Mouse (Mus musculus) lung, postnatal 10 days (tissue): Measurements from ENCODE around the gene Msrb1.
A peak's percentile ranks its signal among the peaks of the same experiment; 100 is the strongest.

Source experiments
- DNase-seq: peaks from one replicate; pipeline ENCODE4 v3.0.0; 2021

The Msrb1 gene

GRCm38 (mm10) chr17:24745526-24746497, 9.4 kb downstream of the Msrb1 start:
- peak; percentile 91 for DNase-seq

DNA sequence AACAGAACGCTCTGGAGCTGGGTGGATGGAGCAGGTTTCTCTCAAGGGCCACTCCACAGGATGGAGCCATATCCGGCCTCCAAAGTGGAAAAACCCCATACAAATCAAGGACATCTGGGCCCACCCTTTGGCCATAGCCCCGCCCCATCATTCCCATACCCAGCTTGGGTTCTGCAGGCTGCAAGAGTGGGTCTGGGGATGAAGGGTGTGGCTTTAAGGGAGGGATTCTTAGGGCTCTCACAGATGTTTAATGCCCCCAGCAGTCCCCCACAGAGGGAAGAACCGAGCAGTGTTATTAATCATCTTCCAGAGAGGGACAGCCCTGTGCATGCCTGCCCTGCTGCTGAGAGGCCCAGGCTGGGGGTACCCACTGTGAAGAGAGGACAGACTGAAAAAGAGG, 10.5 kb downstream of the Msrb1 start:
- no peak for DNase-seq

GRCm38 (mm10) chr17:24751528-24751927, 15.1 kb downstream of the Msrb1 start:
- no peak for DNase-seq

- no peak for DNase-seq
Observed at GRCm38 (mm10) chr17:24752415-24753394, 16.3 kb downstream of the Msrb1 start, which contains the start of gene Hs3st6. Gene Hs3st6 (plus strand): TSS chr17:24752988.

- no peak for DNase-seq
Observed at GRCm38 (mm10) chr17:24757394-24757793, 21.0 kb downstream of the Msrb1 start.

- peak; percentile 51 for DNase-seq
Observed at GRCm38 (mm10) chr17:24761121-24761520, 24.7 kb downstream of the Msrb1 start.

GRCm38 (mm10) chr17:24765016-24765905, 28.8 kb downstream of the Msrb1 start:
- peak; percentile 54 for DNase-seq

DNA sequence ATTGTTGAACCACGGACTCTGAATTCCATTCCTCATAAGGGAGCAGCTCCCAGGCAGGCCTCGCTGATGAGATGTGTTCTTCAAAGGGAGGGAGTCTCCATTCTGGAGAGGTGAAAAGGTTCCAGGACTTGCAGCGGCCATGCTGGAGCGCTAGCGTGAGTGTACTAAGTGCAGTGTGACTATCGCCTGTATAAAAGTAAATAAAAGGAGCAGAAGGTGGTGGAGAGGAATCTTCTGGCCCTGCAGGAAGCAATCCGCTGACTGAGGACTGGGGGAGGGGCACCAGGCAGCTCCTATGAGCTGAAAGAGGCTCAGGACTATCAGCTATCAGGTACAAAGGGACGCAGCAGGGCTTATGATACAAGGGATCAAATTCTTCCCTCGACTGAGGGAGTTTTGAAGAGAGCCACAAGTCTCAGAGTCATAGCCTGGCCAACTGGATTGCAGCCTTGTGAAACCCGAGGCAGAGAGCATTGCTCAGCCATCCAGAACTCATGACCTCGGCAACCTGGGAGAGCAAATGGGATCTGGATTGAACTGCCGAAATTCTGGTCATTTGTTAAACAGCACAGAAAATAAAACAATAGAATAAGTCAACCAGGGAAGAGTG, 29.9 kb downstream of the Msrb1 start:
- DNase-seq, result no peak

GRCm38 (mm10) chr17:24769146-24769545, 32.7 kb downstream of the Msrb1 start:
- DNase-seq, result no peak

DNA sequence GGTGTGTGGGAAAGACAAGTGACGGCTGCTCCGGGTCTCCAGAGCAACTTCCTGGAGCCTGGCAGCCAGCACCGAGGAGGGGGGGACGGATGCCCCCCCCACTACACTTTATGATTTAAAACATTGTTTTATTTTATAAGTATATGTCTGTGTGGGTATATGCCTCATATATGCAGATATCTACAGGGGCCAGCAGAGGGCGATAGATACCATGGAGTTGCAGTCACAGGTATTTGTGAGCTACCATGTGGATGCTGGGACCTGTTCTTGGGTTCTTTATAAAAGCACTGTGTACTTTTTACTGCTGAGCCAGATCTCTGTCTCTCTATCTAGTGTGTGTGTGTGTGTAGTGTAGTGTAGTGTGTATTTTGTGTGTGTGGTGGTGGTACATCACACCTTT, 36.8 kb downstream of the Msrb1 start:
- DNase-seq, result no peak

DNA sequence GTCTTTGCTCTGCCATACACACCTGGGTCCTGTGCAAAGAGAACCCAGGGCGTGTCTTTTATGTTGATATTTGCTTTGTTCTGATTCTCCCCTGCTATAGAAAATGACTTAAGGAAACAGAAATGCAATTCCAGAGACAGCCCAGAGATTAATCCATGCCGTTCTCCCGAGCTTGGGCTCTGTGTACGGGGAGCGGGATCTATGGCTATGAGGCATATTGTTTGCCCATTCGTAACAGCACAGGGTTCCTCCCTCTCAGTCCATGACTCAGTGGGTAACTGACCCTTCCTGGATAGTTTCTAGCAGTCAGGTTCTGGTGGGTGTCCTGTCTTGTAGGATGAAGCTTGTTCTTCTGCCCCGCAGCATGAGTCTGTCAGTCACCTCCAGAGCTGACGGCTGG, 38.7 kb downstream of the Msrb1 start:
- no peak for DNase-seq

DNA sequence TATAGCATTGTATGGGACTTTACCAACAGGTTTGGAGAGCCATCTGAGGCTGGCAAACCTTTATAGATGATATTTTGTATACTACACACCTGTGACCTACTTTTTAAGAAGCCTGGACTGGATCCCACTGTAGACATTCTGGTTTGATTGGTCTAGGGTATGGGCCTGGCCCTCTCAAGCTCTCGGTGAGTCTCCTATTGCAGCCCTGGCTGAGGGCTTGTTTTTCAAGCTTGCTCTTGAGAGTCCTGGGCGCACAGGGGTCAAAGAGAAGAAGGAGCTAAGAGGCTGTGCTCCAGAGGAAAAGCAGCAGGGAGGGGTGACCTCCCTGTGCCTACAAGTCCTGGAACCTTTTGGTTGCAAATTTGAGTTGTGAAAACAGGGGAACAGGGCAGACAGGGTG, 40.6 kb downstream of the Msrb1 start:
- peak; percentile 49 for DNase-seq

DNA sequence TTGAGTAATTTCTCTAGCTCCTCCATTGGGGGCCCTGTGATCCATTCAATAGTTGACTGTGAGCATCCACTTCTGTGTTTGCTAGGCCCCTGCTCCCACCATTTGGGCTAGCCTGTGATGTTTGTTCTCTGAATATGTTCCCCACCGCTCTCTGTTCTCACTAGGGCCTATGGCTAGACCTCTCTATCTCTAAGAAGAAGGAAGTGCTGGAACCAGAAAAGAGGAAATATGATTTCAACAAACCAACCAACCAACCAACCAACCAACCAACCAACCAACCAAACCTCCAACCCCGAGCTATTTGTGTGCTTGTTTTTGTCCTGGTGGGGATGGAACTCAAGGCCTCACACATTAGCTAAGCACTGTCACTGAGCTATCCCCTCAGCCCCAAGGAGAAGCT, 44.4 kb downstream of the Msrb1 start:
- DNase-seq, result no peak

DNA sequence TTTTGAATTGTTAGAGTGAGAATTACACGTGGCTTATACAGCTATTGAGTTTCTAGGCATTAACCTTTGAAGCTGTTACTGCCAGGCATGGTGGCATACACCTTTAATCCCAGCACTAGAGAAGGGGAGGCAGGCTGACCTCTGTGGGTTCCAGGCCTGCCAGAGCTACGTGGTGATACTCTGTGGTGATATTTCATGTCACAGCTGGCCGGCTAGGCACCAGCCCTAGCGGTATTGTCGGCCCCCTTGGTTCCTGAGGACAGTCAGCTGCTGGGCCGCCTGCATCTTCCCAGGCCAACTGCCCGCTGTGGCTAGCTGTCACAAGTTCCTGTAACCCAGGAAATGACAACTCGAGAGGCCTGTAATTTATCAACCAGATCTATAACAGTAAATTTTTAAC, 55.7 kb downstream of the Msrb1 start:
- no peak for DNase-seq
